Mouse (Mus musculus) liver, postnatal 0 days (tissue): ENCODE measurements around the gene Ppp1r15a.
A peak's percentile ranks its signal among the peaks of the same experiment; 100 is the strongest.

ENCODE experiments used
- CTCF ChIP-seq: sonication (generic); IDR thresholded peaks from 2 replicates; pipeline ENCODE4 v1.5.1; 2016; ENCODE audit warnings: antibody characterized with exemption, low read depth
- EP300 ChIP-seq: IDR thresholded peaks from 2 replicates; pipeline ENCODE4 v1.6.1; 2016; ENCODE audit warnings: antibody characterized with exemption, low read depth, mild to moderate bottlenecking

DNA sequence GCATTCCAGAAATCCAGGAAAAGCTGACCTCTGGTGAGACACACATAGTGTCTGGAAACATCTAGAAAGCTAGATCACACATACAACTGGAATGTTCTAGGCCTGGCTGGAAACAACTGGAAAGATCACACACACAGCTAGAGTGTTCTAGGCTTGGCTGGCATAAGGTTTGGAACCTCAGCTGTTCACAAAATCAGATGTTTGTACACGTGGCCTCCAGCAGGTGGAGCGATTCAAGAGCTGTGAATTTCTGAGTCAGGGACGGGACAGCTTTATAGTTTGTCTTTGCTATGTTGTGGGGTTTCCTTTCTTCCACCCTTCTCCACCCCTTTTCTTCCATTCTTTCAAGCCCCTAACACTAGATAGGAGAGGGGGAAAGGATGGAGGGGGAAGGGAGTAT, 49.1 kb downstream of the Ppp1r15a start:
- TF ChIP-seq CTCF (peak; percentile 89), EP300 (no peak)
